Mouse (Mus musculus): Measurements from ENCODE around the gene Gspt2. TPM values are rescaled to one million over a fixed set of nuclear protein-coding genes. Genes with fewer than 3 reads are reported as not detected.

The Gspt2 gene
- polyA plus RNA-seq, 1 experiment from 2014 or later, result 3.9 TPM

Other genes starting within 250 kb of the Gspt2 start
- gene Maged1, start 93.9 kb upstream of the Gspt2 start, polyA plus RNA-seq (2015; fragmentation: Nextera tagmentation; extraction: Ambion mirVana), result 549 and 589 TPM in 2 replicates
- 1.3 TPM in 2 replicates for gene Zxdb, start 88.5 kb downstream of the Gspt2 start, polyA plus RNA-seq (2015; fragmentation: Nextera tagmentation; extraction: Ambion mirVana)

Measured in lung, embryonic 16.5 days (tissue).